Mouse (Mus musculus) forebrain, postnatal 0 days (tissue): ENCODE measurements around the gene Zfp984. TPM values are rescaled to one million over a fixed set of nuclear protein-coding genes. Genes with fewer than 3 reads are reported as not detected.
"Not testable (repeated sequence)": the region's sequence is repeated elsewhere in the genome, so short reads cannot be mapped to it uniquely, and the experiment has no call there.

Experiments used
- ATAC-seq: fragments of 200-750 bp; cut with Nextera tagmentation; 2 replicates; pipeline ENCODE4 v1.8.0; 2017; ENCODE audit warnings: mild to moderate bottlenecking, moderate library complexity
- DNase-seq: peaks from one replicate; pipeline ENCODE4 v3.0.0-alpha.2; 2015
- H3K27ac ChIP-seq: fragments of 300-500 bp; sonication (generic); 2 replicates; pipeline ENCODE4 v1.5.1; 2014; ENCODE audit warnings: low read depth, mild to moderate bottlenecking, antibody characterized with exemption, low read length, moderate library complexity, mixed read lengths
- H3K27me3 ChIP-seq: fragments of 300-500 bp; sonication (generic); 2 replicates; pipeline ENCODE4 v1.6.1; 2014; ENCODE audit warnings: mild to moderate bottlenecking, low read length, mixed read lengths; ENCODE audit not compliant: insufficient read depth
- H3K36me3 ChIP-seq: fragments of 300-500 bp; sonication (generic); 2 replicates; pipeline ENCODE4 v1.6.1; 2014; ENCODE audit warnings: mild to moderate bottlenecking, moderate library complexity; ENCODE audit not compliant: insufficient read depth
- H3K4me1 ChIP-seq: fragments of 300-500 bp; sonication (generic); 2 replicates; pipeline ENCODE4 v1.6.1; 2014; ENCODE audit warnings: antibody characterized with exemption; ENCODE audit not compliant: insufficient read depth
- H3K4me2 ChIP-seq: fragments of 300-500 bp; sonication (generic); 2 replicates; pipeline ENCODE4 v1.6.1; 2014; ENCODE audit warnings: low read depth, mild to moderate bottlenecking, moderate library complexity
- H3K4me3 ChIP-seq: fragments of 300-500 bp; sonication (generic); 2 replicates; pipeline ENCODE4 v1.5.1; 2014; ENCODE audit warnings: low read depth, low read length, mixed read lengths
- H3K9ac ChIP-seq: fragments of 300-500 bp; sonication (generic); 2 replicates; pipeline ENCODE4 v1.6.1; 2014; ENCODE audit warnings: mild to moderate bottlenecking
- H3K9me3 ChIP-seq: fragments of 300-500 bp; sonication (generic); 2 replicates; pipeline ENCODE4 v1.6.1; 2016; ENCODE audit warnings: low read length
- WGBS: fragments of 180-500 bp; shearing (Covaris S2); extraction: QIAGEN DNeasy Blood & Tissue Kit; methylation state at CpG from one replicate; pipeline ENCODE4 v1.1.7; 2014; 5-methylcytosine and 5-hydroxymethylcytosine counted together
- polyA plus RNA-seq: library from polyadenylated mRNA; unstranded; fragments of >200 nt; fragmentation: Nextera tagmentation; extraction: Ambion mirVana; gene quantifications from 2 replicates; pipeline ENCODE4 v1.2.1, GENCODE M21; 2015
- total RNA-seq: library from RNA; depleted of rRNA; stranded (reverse); fragments of >200 nt; gene quantifications from 2 replicates; pipeline ENCODE4 v1.2.3, GENCODE M21; 2014; rRNA removed

The Zfp984 gene
- total and polyA plus RNA-seq, 2 experiments from 2014 or later = 3.9 to 8.6 TPM

- not testable (repeated sequence) for H3K4me1 ChIP-seq, H3K4me3 ChIP-seq, ATAC-seq, H3K4me2 ChIP-seq, H3K27ac ChIP-seq, H3K36me3 ChIP-seq, DNase-seq, H3K9ac ChIP-seq, H3K27me3 ChIP-seq
- H3K9me3 ChIP-seq = peaks cover 14% of the 10 kb centered on the region; the same call in 1 of the 2 replicates
Measured at GRCm38 (mm10) chr4:147791729-147792128, 17.9 kb downstream of the Zfp984 start.

- H3K4me3 ChIP-seq, DNase-seq, H3K4me1 ChIP-seq, H3K9ac ChIP-seq, H3K9me3 ChIP-seq, H3K27ac ChIP-seq, H3K4me2 ChIP-seq, H3K27me3 ChIP-seq, H3K36me3 ChIP-seq, ATAC-seq: not testable (repeated sequence)
- 93% methylated on average over 14 of the region's 15 CpGs for WGBS
Measured at GRCm38 (mm10) chr4:147746255-147746654, 63.3 kb downstream of the Zfp984 start.

- H3K27ac ChIP-seq, ATAC-seq, H3K36me3 ChIP-seq, H3K4me1 ChIP-seq, H3K9ac ChIP-seq, H3K27me3 ChIP-seq, H3K9me3 ChIP-seq: not testable (repeated sequence)
- WGBS = 35% methylated on average over 57 of the region's 63 CpGs
- peak; percentile 6 for DNase-seq
- H3K4me3 ChIP-seq = peak overlapping the region; percentile 26
- peak overlapping the region; percentile 40 for H3K4me2 ChIP-seq
Measured at GRCm38 (mm10) chr4:147738636-147739369, 70.8 kb downstream of the Zfp984 start.

Other genes starting within 250 kb of the Zfp984 start
- 1.9 and 4.0 TPM in 2 replicates for gene Zfp979, start 167.3 kb downstream of the Zfp984 start, total RNA-seq
- gene Zfp979, start 167.3 kb downstream of the Zfp984 start, polyA plus RNA-seq = 0.86 and 1.6 TPM in 2 replicates
- gene Zfp534, start 107.2 kb downstream of the Zfp984 start, total RNA-seq = not detected in 2 replicates
- gene Zfp534, start 107.2 kb downstream of the Zfp984 start, polyA plus RNA-seq = not detected in 2 replicates
- gene Zfp933, start 38.6 kb upstream of the Zfp984 start, total RNA-seq = 15.6 and 16.5 TPM in 2 replicates
- 2.9 and 4.6 TPM in 2 replicates for gene Zfp933, start 38.6 kb upstream of the Zfp984 start, polyA plus RNA-seq
- gene Miip, start 59.0 kb upstream of the Zfp984 start, total RNA-seq = 32.9 and 35.7 TPM in 2 replicates
- 31.7 and 32.3 TPM in 2 replicates for gene Miip, start 59.0 kb upstream of the Zfp984 start, polyA plus RNA-seq
- gene Fv1, start 59.2 kb upstream of the Zfp984 start, total RNA-seq = 7.4 and 8.5 TPM in 2 replicates
- 2.7 and 4.2 TPM in 2 replicates for gene Fv1, start 59.2 kb upstream of the Zfp984 start, polyA plus RNA-seq
- 57.8 and 69.9 TPM in 2 replicates for gene Mfn2, start 94.9 kb upstream of the Zfp984 start, total RNA-seq
- 59.4 and 83.3 TPM in 2 replicates for gene Mfn2, start 94.9 kb upstream of the Zfp984 start, polyA plus RNA-seq
- 13.5 and 18.8 TPM in 2 replicates for gene Plod1, start 127.0 kb upstream of the Zfp984 start, total RNA-seq
- gene Plod1, start 127.0 kb upstream of the Zfp984 start, polyA plus RNA-seq = 17.3 and 17.9 TPM in 2 replicates
- gene 2510039O18Rik, start 131.1 kb upstream of the Zfp984 start, total RNA-seq = 43.4 and 57.7 TPM in 2 replicates
- gene 2510039O18Rik, start 131.1 kb upstream of the Zfp984 start, polyA plus RNA-seq = 12.0 and 12.8 TPM in 2 replicates
- not detected in 2 replicates for gene Nppb, start 176.0 kb upstream of the Zfp984 start, total RNA-seq
- 0.21 TPM in 1 of 2 replicates, not detected in the other for gene Nppb, start 176.0 kb upstream of the Zfp984 start, polyA plus RNA-seq
- 1.5 TPM in 1 of 2 replicates, not detected in the other for gene Nppa, start 190.9 kb upstream of the Zfp984 start, total RNA-seq
- 1.1 and 2.2 TPM in 2 replicates for gene Nppa, start 190.9 kb upstream of the Zfp984 start, polyA plus RNA-seq
- 48.2 and 61.0 TPM in 2 replicates for gene Clcn6, start 229.0 kb upstream of the Zfp984 start, total RNA-seq
- 19.9 and 26.3 TPM in 2 replicates for gene Clcn6, start 229.0 kb upstream of the Zfp984 start, polyA plus RNA-seq
- gene Mthfr, start 229.3 kb upstream of the Zfp984 start, total RNA-seq = 27.0 and 34.5 TPM in 2 replicates
- 3.6 and 7.9 TPM in 2 replicates for gene Mthfr, start 229.3 kb upstream of the Zfp984 start, polyA plus RNA-seq